Mouse (Mus musculus) layer of hippocampus, adult 18-20 months (tissue): ENCODE measurements at regions not wholly inside any gene's neighbourhood (a gene's known extent, or its start where the extent isn't known, plus 50 kb on each side); places are given as distances from the start of the nearest gene placed in this dataset.

Source experiments
- DNase-seq, 2 experiments: peaks; one replicate each; pipeline ENCODE4 v3.0.0; 2022; ENCODE audit warnings: low spot score in 2 of 2

DNA sequence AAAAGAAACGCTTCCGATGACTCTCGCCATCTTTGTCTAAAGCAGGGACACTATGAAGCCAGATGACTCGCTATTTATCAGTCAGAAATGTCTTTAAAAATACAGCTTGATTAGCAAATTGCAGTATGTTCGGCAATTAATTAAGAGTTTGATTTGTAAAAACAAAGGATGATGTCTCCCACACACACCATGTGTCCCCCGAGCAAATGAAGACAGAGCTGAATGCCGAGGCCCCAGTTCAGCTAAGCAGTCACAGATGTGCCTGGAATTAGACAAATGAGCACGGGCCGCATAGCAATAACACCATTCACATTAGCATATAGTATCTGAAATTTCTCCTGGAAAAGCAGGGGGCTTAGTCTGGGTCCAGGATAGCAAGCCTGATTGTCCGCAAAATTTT lies 98.3 kb upstream of the Sox5 start:
- peak; percentile 28 to 73 for DNase-seq

DNA sequence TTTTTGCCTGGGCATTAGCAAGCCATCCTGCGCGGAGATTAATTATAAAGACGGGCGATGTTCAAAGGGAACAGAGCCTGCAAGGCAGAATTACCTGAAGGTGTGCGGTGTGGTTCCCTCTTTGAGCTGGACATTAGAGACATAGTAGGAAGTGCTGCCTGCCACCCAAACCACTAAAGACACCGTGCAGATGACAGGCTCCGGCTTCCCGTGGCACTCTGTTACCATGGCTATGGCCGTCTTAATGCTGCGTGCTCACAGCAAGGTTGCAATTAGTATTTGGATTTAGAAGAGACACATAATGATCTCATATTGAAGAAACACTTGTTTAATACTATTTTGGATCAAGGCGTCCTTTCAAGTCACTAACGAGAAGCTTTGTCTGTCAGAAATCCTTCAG lies 95.0 kb upstream of the Sox5 start:
- DNase-seq = no peak

DNA sequence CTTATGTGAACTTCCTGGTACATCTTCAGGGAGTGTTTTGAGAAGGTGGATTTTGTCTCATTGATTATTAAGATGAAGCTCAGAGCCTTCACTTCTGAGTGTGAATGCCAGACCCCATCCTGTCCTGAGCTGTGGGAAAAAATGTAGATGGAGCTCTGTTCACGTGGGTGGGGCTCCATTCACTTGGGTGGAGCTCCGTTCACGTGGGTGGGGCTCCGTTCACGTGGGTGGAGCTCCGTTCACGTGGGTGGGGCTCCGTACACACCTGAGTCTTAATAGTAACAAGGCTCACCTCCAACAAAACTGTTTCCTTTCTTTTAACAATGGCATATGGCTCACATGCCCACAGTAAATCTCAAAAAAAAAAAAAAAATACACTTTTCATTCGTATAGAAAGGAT lies 94.1 kb upstream of the Sox5 start:
- DNase-seq = no peak

DNA sequence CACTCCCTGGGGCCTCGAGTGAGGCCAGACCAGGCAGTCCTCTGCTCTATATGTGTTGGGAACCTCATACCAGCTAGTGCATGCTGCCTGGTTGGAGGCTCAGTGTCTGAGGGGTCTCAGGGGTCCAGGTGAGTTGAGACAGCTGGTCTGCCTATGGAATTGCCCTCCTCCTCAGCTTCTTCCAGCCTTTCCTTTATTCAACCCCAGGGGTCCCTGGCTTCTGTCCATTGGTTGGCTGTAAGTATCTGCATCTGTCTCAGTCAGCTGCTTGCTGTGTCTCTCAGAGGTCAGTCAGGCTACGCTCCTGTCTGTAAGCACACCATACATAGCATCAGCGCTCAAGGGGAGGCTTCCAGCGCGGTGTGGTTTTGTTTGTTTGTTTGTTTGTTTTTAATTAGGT lies 92.5 kb upstream of the Sox5 start:
- DNase-seq = no peak

DNA sequence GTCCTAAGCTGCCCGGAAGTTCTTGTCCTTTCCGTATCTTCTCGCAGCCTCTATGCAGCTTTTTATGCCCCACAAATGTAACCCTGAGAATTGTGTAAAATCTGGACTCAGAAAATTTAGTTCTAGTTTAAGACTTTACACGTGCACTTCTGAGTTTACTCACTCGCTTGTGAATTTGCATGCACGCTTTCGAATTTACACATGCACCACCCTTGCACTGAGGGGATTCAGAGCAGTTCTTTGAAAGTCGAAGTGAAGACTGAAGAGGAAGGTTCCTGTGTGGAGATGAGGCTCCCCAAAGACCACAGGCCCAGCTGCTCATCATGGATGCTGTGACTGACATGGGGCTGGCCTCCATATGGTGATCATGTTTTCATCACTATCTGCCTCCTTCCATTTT lies 89.2 kb upstream of the Sox5 start:
- DNase-seq = no peak

DNA sequence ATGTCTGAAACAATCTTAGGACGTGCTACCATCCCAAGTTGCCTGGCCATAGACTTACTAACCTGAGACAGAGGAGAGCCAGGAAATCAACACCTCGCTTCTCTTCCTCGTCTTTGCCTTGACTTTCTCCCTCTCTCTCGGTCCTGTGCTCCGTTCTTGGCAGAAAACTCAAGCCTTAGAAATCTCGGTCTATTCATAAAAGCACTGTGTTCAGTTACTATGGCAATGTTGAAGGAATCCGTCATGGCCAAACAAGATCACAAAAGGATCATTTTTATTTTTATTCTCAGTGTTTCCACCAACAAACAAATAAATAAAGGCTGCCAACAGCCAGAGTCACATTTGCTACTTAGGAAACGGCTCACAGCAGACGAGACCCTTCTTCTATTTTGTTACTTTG lies 85.6 kb upstream of the Sox5 start:
- peak in 1 of 2 experiments; percentile 7 for DNase-seq

DNA sequence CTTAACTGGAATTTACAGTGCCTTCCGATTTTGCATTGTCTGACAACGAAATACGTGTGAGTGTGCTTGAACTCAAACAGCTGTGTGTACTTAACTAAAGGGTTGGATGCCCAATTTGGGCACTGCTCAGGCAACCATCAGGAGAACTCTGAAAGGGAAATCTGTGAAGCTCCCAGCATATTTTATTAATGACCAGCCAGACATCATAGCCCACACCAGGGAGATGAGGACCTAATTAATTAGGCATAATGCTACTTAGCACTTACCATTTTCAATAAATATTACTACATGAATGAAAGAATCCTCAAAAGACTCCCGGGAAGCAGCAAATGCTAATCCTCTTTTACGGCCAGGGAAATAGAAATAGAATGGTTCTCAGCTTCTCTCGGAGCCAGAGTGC lies 82.2 kb upstream of the Sox5 start:
- no peak for DNase-seq

DNA sequence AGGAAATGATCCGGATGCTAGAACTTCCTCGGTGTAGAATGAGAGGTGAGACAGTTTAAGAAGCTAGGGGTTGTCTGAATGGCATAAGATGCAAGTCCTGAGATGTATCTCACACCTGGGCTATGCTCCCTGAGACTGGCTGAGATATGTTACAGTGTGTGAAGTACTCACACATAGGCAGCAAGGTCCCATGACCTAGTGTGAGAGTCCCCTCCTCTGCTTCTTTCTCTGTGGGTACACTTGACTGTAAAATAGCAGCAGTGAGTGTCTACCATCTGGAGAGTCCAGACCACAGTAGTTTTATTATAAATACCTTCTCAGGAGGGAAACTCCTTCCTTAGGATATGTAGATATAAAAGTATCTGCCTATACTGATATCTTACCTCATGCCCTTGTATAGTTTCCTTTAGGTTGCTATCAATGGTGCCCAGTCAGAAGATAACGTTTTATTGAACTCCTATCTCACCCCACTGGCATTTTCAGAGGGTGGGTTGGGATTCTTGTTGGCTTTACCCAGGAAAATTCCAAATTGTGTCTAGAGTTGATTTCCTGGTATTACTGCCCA lies 81.7 kb upstream of the Sox5 start:
- no peak for DNase-seq

DNA sequence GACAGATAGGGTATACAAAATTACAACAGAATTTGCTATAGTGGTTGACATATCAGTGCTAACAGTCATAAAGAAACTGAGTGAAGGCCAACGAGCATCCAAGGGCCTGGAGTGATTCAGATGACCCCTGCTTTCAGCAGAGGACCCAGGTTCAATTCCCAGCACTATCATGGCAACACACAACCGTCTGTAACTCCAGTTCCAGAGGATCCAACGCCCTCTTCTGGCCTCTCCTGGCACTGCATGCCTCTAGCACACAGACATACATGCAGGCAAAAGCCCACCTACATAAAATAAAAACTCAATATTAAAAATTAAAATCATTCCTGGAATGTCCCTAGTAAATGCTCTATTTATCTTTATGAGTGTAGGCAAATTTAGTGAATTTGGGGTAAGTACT lies 59.7 kb upstream of the Sox5 start:
- DNase-seq = no peak

DNA sequence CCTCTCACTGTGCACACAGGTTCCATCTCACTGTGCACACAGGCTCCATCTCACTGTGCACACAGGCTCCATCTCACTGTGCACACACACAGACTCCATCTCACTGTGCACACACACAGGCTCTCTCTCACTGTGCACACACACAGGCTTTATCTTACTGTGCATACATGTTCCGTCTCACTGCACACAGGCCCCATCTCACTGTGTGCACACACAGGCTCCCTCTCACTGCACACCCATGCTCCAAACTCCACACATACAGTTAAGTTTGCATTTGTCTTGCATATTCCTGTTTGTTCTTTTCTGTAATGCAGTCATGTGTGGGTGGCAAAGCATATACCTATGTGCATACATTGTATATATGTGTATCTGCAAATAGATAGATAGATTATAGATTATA lies 57.6 kb upstream of the Sox5 start:
- DNase-seq = no peak

DNA sequence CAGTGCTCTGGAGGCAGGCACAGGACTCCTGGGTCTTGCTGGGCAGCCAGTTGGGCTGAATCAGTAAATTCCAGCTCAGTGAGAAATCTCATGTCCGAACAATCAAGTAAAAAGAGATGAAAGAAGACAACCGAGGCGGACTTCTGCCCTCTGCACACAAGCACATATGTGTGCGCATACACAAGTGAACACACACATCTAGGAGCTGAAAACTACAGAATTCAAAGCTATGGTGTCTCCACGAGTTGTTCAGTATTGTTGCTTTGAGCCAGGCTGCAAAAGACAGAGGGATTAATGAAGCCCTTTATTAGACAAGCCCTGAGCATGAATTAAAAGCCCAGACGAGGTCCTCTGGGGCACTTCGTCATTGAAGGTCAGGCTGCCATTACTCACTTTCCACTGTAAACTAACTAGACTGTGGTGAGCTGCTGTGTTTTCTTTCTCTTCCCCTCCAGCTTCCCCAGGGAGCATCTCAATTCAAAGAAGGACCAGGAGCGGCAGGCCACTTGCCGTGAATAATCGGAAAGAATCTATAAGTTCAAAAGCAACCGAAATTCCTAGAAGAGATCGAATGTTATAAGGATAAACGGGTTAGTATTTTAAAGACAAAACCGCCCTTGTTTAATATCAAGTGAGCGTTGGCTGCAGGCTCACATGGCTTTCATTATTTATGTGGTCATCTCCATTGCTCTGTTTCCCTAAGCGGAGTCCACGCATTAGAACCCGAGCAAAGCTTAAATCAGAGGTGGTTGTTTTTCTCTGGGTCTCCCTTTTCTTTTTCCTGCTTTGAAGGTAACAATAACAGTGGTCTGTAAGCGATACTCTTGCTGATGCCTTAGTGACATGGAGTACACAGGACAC lies 52.8 kb upstream of the Sox5 start:
- DNase-seq = no peak
